Comparison of ENCODE assay signal across 13 mouse cellular contexts in the genomic region with DNA sequence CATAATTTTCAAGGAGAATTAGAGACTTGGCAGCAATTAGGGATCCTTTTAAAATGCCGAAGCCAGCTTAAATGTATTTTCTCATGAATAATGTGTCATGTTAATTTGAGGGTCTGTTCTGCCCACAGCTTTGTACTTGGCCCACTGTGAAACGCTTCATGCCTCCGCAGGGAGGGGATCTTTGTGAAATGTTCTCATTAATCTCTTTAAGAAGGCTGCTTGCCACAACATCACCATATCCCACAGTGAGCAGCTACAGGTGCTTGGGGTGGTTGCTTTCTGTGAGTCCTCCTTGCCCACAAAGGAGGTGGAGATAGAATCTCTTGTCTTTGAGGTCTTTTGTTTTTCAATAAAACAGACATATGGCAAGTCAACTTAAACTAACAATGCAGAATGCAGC.
"Had no signal": no experiment of that assay in that cellular context is flagged by ENCODE, and none has a peak within 500 bp of the region (broad histone marks: within the 10 kb centered on the region; RNA-seq: fewer than 3 reads in every experiment).

No protein-coding gene starts in this region.

- DNase-seq: kidney, adult 11 months; kidney, adult 9 months; kidney, postnatal 36 days; left cerebral cortex, postnatal 4 days; lung, adult 18-20 months; lung, postnatal 36 days; right cerebral cortex, postnatal 14 days; thymus, postnatal 36 days had no signal

- H3K4me2 ChIP-seq: limb, embryonic 13.5 days; neural tube, embryonic 13.5 days; stomach, embryonic 15.5 days had no signal

- H3K9ac ChIP-seq: limb, embryonic 13.5 days; liver, embryonic 14.5 days; neural tube, embryonic 13.5 days; stomach, embryonic 15.5 days had no signal

- H3K27me3 ChIP-seq: limb, embryonic 13.5 days; neural tube, embryonic 13.5 days; stomach, embryonic 15.5 days had no signal

- H3K4me3 ChIP-seq: limb, embryonic 13.5 days; neural tube, embryonic 13.5 days; stomach, embryonic 15.5 days had no signal

- H3K36me3 ChIP-seq: limb, embryonic 13.5 days; neural tube, embryonic 13.5 days; stomach, embryonic 15.5 days had no signal

- H3K27ac ChIP-seq: kidney, postnatal 0 days; limb, embryonic 13.5 days; liver, embryonic 14.5 days; neural tube, embryonic 13.5 days; stomach, embryonic 15.5 days had no signal

- H3K4me1 ChIP-seq: limb, embryonic 13.5 days; stomach, embryonic 15.5 days had no signal

- H3K9me3 ChIP-seq: limb, embryonic 13.5 days; neural tube, embryonic 13.5 days; stomach, embryonic 15.5 days had no signal
